Mouse (Mus musculus) MEL (cell line): Measurements from ENCODE around the gene Utp11. TPM values are rescaled to one million over a fixed set of nuclear protein-coding genes. Genes with fewer than 3 reads are reported as not detected.

Experiments used
- DNase-seq: peaks from one replicate; pipeline ENCODE4 v3.0.0; 2011; ENCODE audit warnings: low read depth, low spot score
- H3K27ac ChIP-seq: 2 replicates; pipeline ENCODE4 v1.5.1; 2012; ENCODE audit warnings: low read depth, mild to moderate bottlenecking, control low read depth, low read length, moderate library complexity; ENCODE audit not compliant: control insufficient read depth
- H3K27me3 ChIP-seq, 2 experiments: fragments of 150-350 bp in 1 of 2; sonication (generic) in 1 of 2; 2 replicates each; pipeline ENCODE4 v1.6.1; 2012; ENCODE audit warnings: low read length in 2 of 2, mild to moderate bottlenecking in 2 of 2, improper control_type of control experiment in 1 of 2, moderate library complexity in 1 of 2; ENCODE audit not compliant: insufficient read depth in 2 of 2, control insufficient read depth in 1 of 2
- H3K36me3 ChIP-seq, 2 experiments: 2 replicates each; pipeline ENCODE4 v1.6.1; 2012 to 2014; ENCODE audit warnings: low read length in 2 of 2, improper control_type of control experiment in 1 of 2, inconsistent platforms in 1 of 2, mild to moderate bottlenecking in 1 of 2; ENCODE audit not compliant: insufficient read depth in 2 of 2, control insufficient read depth in 1 of 2
- H3K4me1 ChIP-seq, 2 experiments: fragments of 150-350 bp in 1 of 2; sonication (generic) in 1 of 2; 2 replicates each; pipeline ENCODE4 v1.6.1; 2012; ENCODE audit warnings: low read length in 2 of 2, improper control_type of control experiment in 1 of 2, mild to moderate bottlenecking in 1 of 2; ENCODE audit not compliant: insufficient read depth in 2 of 2, control insufficient read depth in 1 of 2
- H3K4me3 ChIP-seq, 2 experiments: fragments of 150-350 bp in 1 of 2; sonication (generic) in 1 of 2; 2 replicates each; pipeline ENCODE4 v1.5.1; 2012; ENCODE audit warnings: low read depth in 2 of 2, low read length in 2 of 2, mild to moderate bottlenecking in 2 of 2, moderate library complexity in 2 of 2, control low read depth in 1 of 2, improper control_type of control experiment in 1 of 2; ENCODE audit not compliant: control insufficient read depth in 1 of 2, insufficient read depth in 1 of 2
- H3K79me2 ChIP-seq: 2 replicates; pipeline ENCODE4 v1.6.1; 2012; ENCODE audit warnings: mild to moderate bottlenecking, low read length, moderate library complexity; ENCODE audit not compliant: control insufficient read depth, poor library complexity, insufficient read depth
- H3K9ac ChIP-seq: 2 replicates; pipeline ENCODE4 v1.6.1; 2012; ENCODE audit warnings: low read depth, mild to moderate bottlenecking, control low read depth, low read length, moderate library complexity; ENCODE audit not compliant: control insufficient read depth, poor library complexity, severe bottlenecking
- H3K9me3 ChIP-seq: fragments of 150-350 bp; sonication (generic); replicated peaks from 2 replicates; pipeline ENCODE4 v1.6.1; 2012; ENCODE audit warnings: mild to moderate bottlenecking, low read length, improper control_type of control experiment, moderate library complexity; ENCODE audit not compliant: insufficient read depth
- BHLHE40 ChIP-seq: IDR thresholded peaks from 2 replicates; pipeline ENCODE4 v1.6.1; 2012; ENCODE audit warnings: low read depth, mild to moderate bottlenecking, inconsistent platforms, low read length, improper control_type of control experiment, borderline replicate concordance
- CHD2 ChIP-seq: IDR thresholded peaks from 2 replicates; pipeline ENCODE4 v1.6.1; 2011; ENCODE audit warnings: low read length, improper control_type of control experiment
- CTCF ChIP-seq, 3 experiments: IDR thresholded peaks in 2 of 3; conservative IDR thresholded peaks in 1 of 3; 2 replicates each; pipeline ENCODE4 v1.5.1; 2011 to 2012; ENCODE audit warnings: low read length in 3 of 3, low read depth in 2 of 3, mild to moderate bottlenecking in 2 of 3, improper control_type of control experiment in 1 of 3, inconsistent platforms in 1 of 3, mixed read lengths in 1 of 3, moderate library complexity in 1 of 3; ENCODE audit not compliant: control insufficient read depth in 1 of 3, insufficient read depth in 1 of 3, poor library complexity in 1 of 3, severe bottlenecking in 1 of 3
- EP300 ChIP-seq, 2 experiments: IDR thresholded peaks; 2 replicates each; pipeline ENCODE4 v1.6.1; 2011; ENCODE audit warnings: improper control_type of control experiment in 2 of 2, low read length in 2 of 2, low read depth in 1 of 2, mild to moderate bottlenecking in 1 of 2
- GABPA ChIP-seq: IDR thresholded peaks from 2 replicates; pipeline ENCODE4 v1.6.1; 2012; ENCODE audit warnings: low read depth, mild to moderate bottlenecking, inconsistent platforms, low read length, improper control_type of control experiment, moderate library complexity
- GATA1 ChIP-seq: IDR thresholded peaks from 2 replicates; pipeline ENCODE4 v1.6.1; 2011; ENCODE audit warnings: low read depth, low read length, improper control_type of control experiment
- HCFC1 ChIP-seq: IDR thresholded peaks from 2 replicates; pipeline ENCODE4 v1.6.1; 2012; ENCODE audit warnings: low read depth, mild to moderate bottlenecking, inconsistent platforms, low read length, improper control_type of control experiment, moderate library complexity
- MAFK ChIP-seq: IDR thresholded peaks from 2 replicates; pipeline ENCODE4 v1.6.1; 2011; ENCODE audit warnings: low read depth, mild to moderate bottlenecking, low read length, improper control_type of control experiment, borderline replicate concordance
- MAX ChIP-seq: IDR thresholded peaks from 2 replicates; pipeline ENCODE4 v1.6.1; 2011; ENCODE audit warnings: low read length, improper control_type of control experiment
- MAZ ChIP-seq: IDR thresholded peaks from 2 replicates; pipeline ENCODE4 v1.6.1; 2012; ENCODE audit warnings: low read depth, mild to moderate bottlenecking, inconsistent platforms, low read length, improper control_type of control experiment
- MEF2A ChIP-seq: IDR thresholded peaks from 2 replicates; pipeline ENCODE4 v1.6.1; 2014; ENCODE audit warnings: low read depth, mild to moderate bottlenecking, inconsistent platforms, low read length, improper control_type of control experiment; ENCODE audit not compliant: poor library complexity, insufficient replicate concordance, severe bottlenecking; ENCODE audit errors: extremely low read depth
- MXI1 ChIP-seq: IDR thresholded peaks from 2 replicates; pipeline ENCODE4 v1.6.1; 2011; ENCODE audit warnings: mild to moderate bottlenecking, low read depth, low read length, improper control_type of control experiment
- MYC ChIP-seq: IDR thresholded peaks from 2 replicates; pipeline ENCODE4 v1.6.1; 2011; ENCODE audit warnings: low read depth, mild to moderate bottlenecking, low read length, improper control_type of control experiment, moderate library complexity
- NRF1 ChIP-seq: IDR thresholded peaks from 2 replicates; pipeline ENCODE4 v1.6.1; 2014; ENCODE audit warnings: low read depth, mild to moderate bottlenecking, inconsistent platforms, low read length, improper control_type of control experiment, moderate library complexity; ENCODE audit not compliant: poor library complexity, insufficient read depth, severe bottlenecking
- POLR2AphosphoS5 ChIP-seq: IDR thresholded peaks from 2 replicates; pipeline ENCODE4 v1.6.1; 2012; ENCODE audit warnings: low read depth, borderline replicate concordance, mild to moderate bottlenecking, inconsistent platforms, low read length, moderate library complexity, mixed read lengths
- SIN3A ChIP-seq: IDR thresholded peaks from 2 replicates; pipeline ENCODE4 v1.6.1; 2012; ENCODE audit warnings: low read length, improper control_type of control experiment, inconsistent platforms
- TAL1 ChIP-seq: IDR thresholded peaks from 2 replicates; pipeline ENCODE4 v1.6.1; 2012; ENCODE audit warnings: mild to moderate bottlenecking, inconsistent platforms, low read length, moderate library complexity, mixed read lengths
- UBTF ChIP-seq: IDR thresholded peaks from 2 replicates; pipeline ENCODE4 v1.6.1; 2012; ENCODE audit warnings: low read depth, mild to moderate bottlenecking, inconsistent platforms, low read length, improper control_type of control experiment, moderate library complexity, borderline replicate concordance; ENCODE audit not compliant: insufficient read depth
- USF1 ChIP-seq: IDR thresholded peaks from 2 replicates; pipeline ENCODE4 v1.6.1; 2014; ENCODE audit warnings: low read depth, mild to moderate bottlenecking, inconsistent platforms, low read length, improper control_type of control experiment, moderate library complexity
- USF2 ChIP-seq, 2 experiments: IDR thresholded peaks; 2 replicates each; pipeline ENCODE4 v1.6.1; 2011 to 2012; ENCODE audit warnings: improper control_type of control experiment in 2 of 2, low read length in 2 of 2, borderline replicate concordance in 1 of 2, inconsistent platforms in 1 of 2, low read depth in 1 of 2, mild to moderate bottlenecking in 1 of 2; ENCODE audit not compliant: insufficient read depth in 1 of 2
- ZC3H11A ChIP-seq: IDR thresholded peaks from 2 replicates; pipeline ENCODE4 v1.6.1; 2012; ENCODE audit warnings: low read depth, mild to moderate bottlenecking, inconsistent platforms, low read length, improper control_type of control experiment
- ZMIZ1 ChIP-seq: IDR thresholded peaks from 2 replicates; pipeline ENCODE4 v1.6.1; 2012; ENCODE audit warnings: low read depth, mild to moderate bottlenecking, inconsistent platforms, low read length, improper control_type of control experiment, moderate library complexity
- ZNF384 ChIP-seq: IDR thresholded peaks from 2 replicates; pipeline ENCODE4 v1.6.1; 2012; ENCODE audit warnings: low read depth, mild to moderate bottlenecking, inconsistent platforms, low read length, improper control_type of control experiment
- polyA plus RNA-seq, 2 experiments: library from polyadenylated mRNA; stranded (reverse) in 1 of 2; unstranded in 1 of 2; fragments of >175 nt in 1 of 2; fragments of >200 nt in 1 of 2; gene quantifications; 2 replicates each; pipeline versions ENCODE4 v1.2.1 to v1.2.4; 2012; ENCODE audit warnings: low replicate concordance in 2 of 2, low read depth in 1 of 2; ENCODE audit not compliant: insufficient read length in 2 of 2, insufficient read depth in 1 of 2, missing spikeins in 1 of 2
- total RNA-seq: library from RNA; depleted of rRNA; stranded (reverse); fragments of 300-350 nt; gene quantifications from 2 replicates; pipeline ENCODE4 v1.2.3, GENCODE M21; 2012

The Utp11 gene
- total and polyA plus RNA-seq, 3 experiments: 68.3 to 86.9 TPM; not detected in 1

- no peak for TF ChIP-seq MAX
- no peaks in the 10 kb centered on the region for H3K9me3 ChIP-seq
Measured at GRCm38 (mm10) chr4:124668078-124668477, 25.3 kb downstream of the Utp11 start.

GRCm38 (mm10) chr4:124667476-124668033 is 25.8 kb downstream of the Utp11 start:
- DNase-seq: no peak
- Histone ChIP-seq H3K27me3 (no peaks in the 10 kb centered on the region), H3K9me3 (no peaks in the 10 kb centered on the region), H3K9ac (no peak overlapping the region), H3K79me2 (no peaks in the 10 kb centered on the region), H3K4me3 (no peak overlapping the region), H3K36me3 (no peaks in the 10 kb centered on the region), H3K27ac (no peak overlapping the region), H3K4me1 (no peaks in the 10 kb centered on the region)
- TF ChIP-seq MAX: no peak
- no peak for TF ChIP-seq EP300 (IDR thresholded peaks at IDR 0.05; ENCODE audit: low read depth in 1 of 2, low read length in 2 of 2)
- TF ChIP-seq CTCF (IDR thresholded peaks at IDR 0.05 in 2 of 3, conservative IDR thresholded peaks at IDR 0.05 in 1 of 3; ENCODE audit: control insufficient read depth in 1 of 3, insufficient read depth in 1 of 3, low read depth in 2 of 3, low read length in 3 of 3, poor library complexity in 1 of 3, severe bottlenecking in 1 of 3): no peak
- no peak for TF ChIP-seq SIN3A
- TF ChIP-seq ZMIZ1: no peak
- no peak for TF ChIP-seq TAL1
- TF ChIP-seq POLR2AphosphoS5: no peak
- no peak for TF ChIP-seq BHLHE40
- no peak for TF ChIP-seq GABPA
- TF ChIP-seq MAZ: no peak
- TF ChIP-seq MXI1: no peak
- TF ChIP-seq MYC: no peak

More at GRCm38 (mm10) chr4:124668078-124668477, 25.3 kb downstream of the Utp11 start:
- Histone ChIP-seq H3K36me3 (no peaks in the 10 kb centered on the region), H3K27ac (no peak overlapping the region), H3K9ac (no peak overlapping the region), H3K4me1 (no peaks in the 10 kb centered on the region), H3K27me3 (no peaks in the 10 kb centered on the region), H3K4me3 (no peak overlapping the region), H3K79me2 (no peaks in the 10 kb centered on the region)
- DNase-seq: no peak

GRCm38 (mm10) chr4:124664604-124665003 is 28.8 kb downstream of the Utp11 start:
- Histone ChIP-seq H3K79me2 (no peaks in the 10 kb centered on the region), H3K4me3 (no peak overlapping the region), H3K9me3 (no peaks in the 10 kb centered on the region), H3K27ac (no peak overlapping the region), H3K27me3 (no peaks in the 10 kb centered on the region), H3K36me3 (no peaks in the 10 kb centered on the region), H3K9ac (no peak overlapping the region), H3K4me1 (no peaks in the 10 kb centered on the region)
- TF ChIP-seq CHD2 (no peak), USF1 (no peak), HCFC1 (no peak), GABPA (no peak), MAFK (no peak), MEF2A (no peak), ZMIZ1 (no peak), EP300 (IDR thresholded peaks at IDR 0.05; ENCODE audit: low read depth in 1 of 2, low read length in 2 of 2) (no peak), MYC (no peak), UBTF (no peak), GATA1 (no peak), USF2 (IDR thresholded peaks at IDR 0.05; ENCODE audit: borderline replicate concordance in 1 of 2, insufficient read depth in 1 of 2, low read depth in 1 of 2, low read length in 2 of 2) (no peak), ZC3H11A (no peak), NRF1 (no peak), ZNF384 (no peak), BHLHE40 (no peak)
- DNase-seq: no peak
